Mouse (Mus musculus): ENCODE data around the gene Zkscan16.

GRCm38 (mm10) chr4:58995251-58995693, 51.8 kb downstream of the Zkscan16 start:
- TF ChIP-seq CTCF (IDR thresholded peaks at IDR 0.05; ENCODE audit: borderline replicate concordance, control insufficient read depth, extremely low read depth, insufficient read depth, low read length, poor library complexity) (no peak), POLR2A (IDR thresholded peaks at IDR 0.05; ENCODE audit: control insufficient read depth, extremely low read depth, insufficient read depth, low read length, poor library complexity) (no peak)
